Mouse (Mus musculus) embryonic facial prominence, embryonic 11.5 days (tissue): ENCODE data around the gene Capza1. TPM values are rescaled to one million over a fixed set of nuclear protein-coding genes. Genes with fewer than 3 reads are reported as not detected.

Experiments
- ATAC-seq: fragments of 200-750 bp; cut with Nextera tagmentation; replicated peaks from 2 replicates; pipeline ENCODE4 v1.8.0; 2017; ENCODE audit warnings: low read depth; ENCODE audit not compliant: insufficient number of reproducible peaks, low FRiP score, low TSS enrichment
- DNase-seq: peaks from one replicate; pipeline ENCODE4 v3.0.0-alpha.2; 2015; ENCODE audit warnings: low spot score
- H3K27ac ChIP-seq: fragments of 300-500 bp; sonication (generic); replicated peaks from 2 replicates; pipeline ENCODE4 v1.5.1; 2014; ENCODE audit warnings: mild to moderate bottlenecking, low read depth, low read length, control low read depth
- H3K27me3 ChIP-seq: fragments of 300-500 bp; sonication (generic); 2 replicates; pipeline ENCODE4 v1.6.1; 2014; ENCODE audit warnings: mild to moderate bottlenecking, low read length, moderate library complexity, mixed read lengths; ENCODE audit not compliant: control insufficient read depth, insufficient read depth
- H3K36me3 ChIP-seq: fragments of 300-500 bp; sonication (generic); replicated peaks from 2 replicates; pipeline ENCODE4 v1.6.1; 2014; ENCODE audit warnings: low read depth, mild to moderate bottlenecking, low read length, moderate library complexity, mixed read lengths; ENCODE audit not compliant: control insufficient read depth, insufficient read depth
- H3K4me1 ChIP-seq: fragments of 300-500 bp; sonication (generic); 2 replicates; pipeline ENCODE4 v1.6.1; 2014; ENCODE audit warnings: low read length, mixed read lengths; ENCODE audit not compliant: control insufficient read depth, insufficient read depth
- H3K4me2 ChIP-seq: fragments of 300-500 bp; sonication (generic); 2 replicates; pipeline ENCODE4 v1.6.1; 2014; ENCODE audit warnings: low read depth, mild to moderate bottlenecking, control low read depth, low read length, moderate library complexity
- H3K4me3 ChIP-seq: fragments of 300-500 bp; sonication (generic); 2 replicates; pipeline ENCODE4 v1.5.1; 2014; ENCODE audit warnings: low read depth, low read length, control low read depth
- H3K9ac ChIP-seq: fragments of 300-500 bp; sonication (generic); replicated peaks from 2 replicates; pipeline ENCODE4 v1.6.1; 2014; ENCODE audit warnings: mild to moderate bottlenecking, control low read depth, low read length
- H3K9me3 ChIP-seq: fragments of 300-500 bp; sonication (generic); replicated peaks from 2 replicates; pipeline ENCODE4 v1.6.1; 2016; ENCODE audit warnings: mild to moderate bottlenecking, low read length, inconsistent platforms, mixed read lengths; ENCODE audit not compliant: control insufficient read depth
- WGBS: fragments of 180-500 bp; shearing (Covaris S2); extraction: QIAGEN DNeasy Blood & Tissue Kit; methylation state at CpG from one replicate; pipeline ENCODE4 v1.1.7; 2014; 5-methylcytosine and 5-hydroxymethylcytosine counted together
- polyA plus RNA-seq: library from polyadenylated mRNA; unstranded; fragments of >200 nt; fragmentation: Nextera tagmentation; extraction: Ambion mirVana; gene quantifications from 2 replicates; pipeline ENCODE4 v1.2.1, GENCODE M21; 2014

Capza1 gene
- polyA plus RNA-seq, 1 experiment from 2014 or later, result 250 TPM

- Histone ChIP-seq H3K4me1 (peaks cover 14% of the 10 kb centered on the region), H3K27me3 (no peaks in the 10 kb centered on the region; the same call in 1 of the 2 replicates), H3K36me3 (no peaks in the 10 kb centered on the region; the same call in 1 of the 2 replicates), H3K4me3 (peak overlapping the region; percentile 61), H3K4me2 (peak overlapping the region; percentile 65), H3K9ac (peak overlapping the region; percentile 76), H3K27ac (peak overlapping the region; percentile 72), H3K9me3 (no peaks in the 10 kb centered on the region)
- 13% methylated on average over 6 of the region's 6 CpGs for WGBS
- DNase-seq (peak; percentile 73), ATAC-seq (peak; percentile 42)
Measured at GRCm38 (mm10) chr3:104790401-104790937, 73.8 kb downstream of the Capza1 start.

- peak overlapping the region; percentile 65 for H3K4me2 ChIP-seq
- WGBS, result 24% methylated on average over 13 of the region's 13 CpGs
- H3K36me3 ChIP-seq, result no peaks in the 10 kb centered on the region; the same call in 1 of the 2 replicates
- H3K27ac ChIP-seq, result peak overlapping the region; percentile 72
- DNase-seq, result no peak
- H3K4me1 ChIP-seq, result peaks cover 14% of the 10 kb centered on the region
- peak overlapping the region; percentile 76 for H3K9ac ChIP-seq
- H3K4me3 ChIP-seq, result peak overlapping the region; percentile 61
- no peak for ATAC-seq
- H3K27me3 ChIP-seq, result no peaks in the 10 kb centered on the region; the same call in 1 of the 2 replicates
- H3K9me3 ChIP-seq, result no peaks in the 10 kb centered on the region
Measured at GRCm38 (mm10) chr3:104789822-104790221, 74.5 kb downstream of the Capza1 start.

- H3K27ac ChIP-seq, result peak overlapping the region; percentile 56; the same call in 1 of the 2 replicates
- H3K4me3 ChIP-seq, result peak overlapping the region; percentile 61
- H3K4me2 ChIP-seq, result peak overlapping the region; percentile 65
- 0% methylated on average over 10 of the region's 10 CpGs for WGBS
- DNase-seq (peak; percentile 52), ATAC-seq (peak; percentile 5)
- peak overlapping the region; percentile 76 for H3K9ac ChIP-seq
- peaks cover 12% of the 10 kb centered on the region for H3K4me1 ChIP-seq
- no peaks in the 10 kb centered on the region; the same call in 1 of the 2 replicates for H3K36me3 ChIP-seq
- no peaks in the 10 kb centered on the region for H3K9me3 ChIP-seq
- H3K27me3 ChIP-seq, result no peaks in the 10 kb centered on the region; the same call in 1 of the 2 replicates
Measured at GRCm38 (mm10) chr3:104789312-104789605, 75.0 kb downstream of the Capza1 start.

DNA sequence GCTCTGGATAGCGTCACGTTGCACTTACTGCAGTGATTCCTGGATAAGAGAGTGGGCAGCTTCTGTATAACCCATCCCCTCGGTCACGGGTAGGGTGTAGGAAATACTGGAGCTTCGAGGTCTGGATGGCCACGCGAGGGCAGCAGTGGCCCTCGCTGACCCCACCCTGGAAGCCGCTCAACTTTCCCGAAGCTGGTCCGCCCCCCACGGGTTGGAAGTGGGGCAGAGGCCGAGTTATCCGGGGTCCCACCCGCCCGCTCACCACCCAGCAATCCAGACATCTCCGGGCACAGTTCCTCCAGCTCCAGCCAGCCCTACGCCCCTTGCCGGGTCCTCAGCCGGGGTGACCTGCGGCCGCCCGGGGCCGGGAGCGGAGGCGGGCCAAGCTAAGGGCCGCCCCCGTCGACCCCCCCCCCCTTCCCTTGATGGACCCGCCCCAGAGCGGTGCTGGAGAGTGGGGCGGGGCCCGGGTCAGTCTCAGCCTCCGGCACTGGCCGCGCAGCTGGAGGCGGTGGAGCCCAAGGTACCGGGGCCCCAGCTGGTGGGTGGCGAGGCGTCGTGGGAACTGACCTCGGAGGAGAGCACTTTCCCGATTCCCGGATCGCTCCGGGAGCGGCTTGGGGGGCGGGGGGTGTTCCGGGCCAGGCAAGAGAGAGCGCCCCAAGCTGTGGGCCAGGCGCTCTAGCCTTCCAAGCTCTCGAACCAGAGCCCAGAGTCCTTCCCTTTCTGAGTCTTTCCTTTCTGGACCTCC lies 75.6 kb downstream of the Capza1 start:
- H3K36me3 ChIP-seq, result no peaks in the 10 kb centered on the region; the same call in 1 of the 2 replicates
- H3K27ac ChIP-seq, result peak overlapping the region; percentile 56; the same call in 1 of the 2 replicates
- H3K9ac ChIP-seq, result peak overlapping the region; percentile 76
- DNase-seq (peak; percentile 83), ATAC-seq (peak; percentile 85)
- H3K4me1 ChIP-seq, result peaks cover 8% of the 10 kb centered on the region
- peak overlapping the region; percentile 65 for H3K4me2 ChIP-seq
- no peaks in the 10 kb centered on the region for H3K9me3 ChIP-seq
- under 1% methylated on average over 42 of the region's 52 CpGs for WGBS
- peaks cover 3% of the 10 kb centered on the region; the same call in 1 of the 2 replicates for H3K27me3 ChIP-seq
- peak overlapping the region; percentile 61 for H3K4me3 ChIP-seq

GRCm38 (mm10) chr3:104788075-104788474 lies 76.2 kb downstream of the Capza1 start, which contains the start of gene Rhoc:
TSS of gene Rhoc (plus strand) at chr3:104788375.
- Histone ChIP-seq H3K9ac (peak within 1 kb of the TSS; percentile 76), H3K36me3 (no peaks in the 10 kb centered on the region; the same call in 1 of the 2 replicates), H3K9me3 (no peaks in the 10 kb centered on the region), H3K4me3 (peak within 1 kb of the TSS; percentile 61), H3K4me2 (peak within 1 kb of the TSS; percentile 65), H3K4me1 (peaks cover 8% of the 10 kb centered on the region), H3K27me3 (peaks cover 9% of the 10 kb centered on the region), H3K27ac (peak within 1 kb of the TSS; percentile 56; the same call in 1 of the 2 replicates)
- ATAC-seq (no peak), DNase-seq (no peak)
- WGBS, result 32% methylated on average over 3 of the region's 3 CpGs

GRCm38 (mm10) chr3:104785284-104785683 lies 79.0 kb downstream of the Capza1 start:
- peaks cover 37% of the 10 kb centered on the region for H3K27me3 ChIP-seq
- H3K4me2 ChIP-seq, result no peak overlapping the region
- H3K9ac ChIP-seq, result no peak overlapping the region
- ATAC-seq (no peak), DNase-seq (no peak)
- WGBS, result 90% methylated on average over 6 of the region's 6 CpGs
- no peak overlapping the region for H3K27ac ChIP-seq
- peaks cover 7% of the 10 kb centered on the region for H3K4me1 ChIP-seq
- H3K9me3 ChIP-seq, result no peaks in the 10 kb centered on the region
- no peaks in the 10 kb centered on the region for H3K36me3 ChIP-seq
- H3K4me3 ChIP-seq, result no peak overlapping the region

GRCm38 (mm10) chr3:104783971-104784500 lies 80.3 kb downstream of the Capza1 start:
- Histone ChIP-seq H3K4me3 (no peak overlapping the region), H3K9ac (no peak overlapping the region), H3K4me1 (peaks cover 4% of the 10 kb centered on the region), H3K4me2 (no peak overlapping the region), H3K36me3 (no peaks in the 10 kb centered on the region), H3K27ac (no peak overlapping the region), H3K9me3 (no peaks in the 10 kb centered on the region), H3K27me3 (peaks cover 41% of the 10 kb centered on the region)
- 36% methylated on average over 14 of the region's 14 CpGs for WGBS
- ATAC-seq (no peak), DNase-seq (no peak)
